Mouse (Mus musculus): ENCODE data around the gene Fam131c. TPM values are rescaled to one million over a fixed set of nuclear protein-coding genes. Genes with fewer than 3 reads are reported as not detected.
A peak's percentile ranks its signal among the peaks of the same experiment; 100 is the strongest.

Gene Fam131c
- total and polyA plus RNA-seq, 3 experiments, result not detected

DNA sequence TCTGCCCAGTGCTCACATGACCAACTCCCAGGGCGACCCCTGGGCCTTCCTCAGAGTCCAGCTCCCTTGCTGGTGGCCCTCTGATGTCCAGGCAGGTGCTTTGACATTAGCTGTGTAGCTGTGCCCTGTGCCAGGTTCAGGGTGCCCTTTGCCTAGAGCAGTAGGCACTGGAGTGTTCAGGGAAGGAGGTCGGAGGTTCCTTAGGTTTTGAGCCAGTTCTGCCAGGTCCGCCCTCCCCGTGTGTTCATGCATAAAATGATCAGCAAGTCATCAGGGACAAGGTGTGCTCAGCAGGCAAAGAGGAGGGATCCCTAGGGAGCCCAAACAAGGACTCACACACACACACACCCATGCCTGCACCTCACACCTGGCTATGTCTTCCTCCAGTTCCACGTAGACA is 15.0 kb upstream of the Fam131c start:
- Histone ChIP-seq H3K79me2 (replicated peaks; ENCODE audit: control insufficient read depth, extremely low read depth, insufficient read depth, poor library complexity, severe bottlenecking) (no peaks in the 10 kb centered on the region), H3K27ac (ENCODE audit: insufficient read depth, low read depth) (no peak overlapping the region), H3K9me3 (replicated peaks; ENCODE audit: low read length) (peaks cover 8% of the 10 kb centered on the region), H3K4me1 (ENCODE audit: control insufficient read depth in 1 of 2, insufficient read depth in 2 of 2) (peaks cover 8 to 19% of the 10 kb centered on the region in 2 experiments; a peak in 3 of 4 replicates), H3K36me3 (replicated peaks in 1 of 2; ENCODE audit: control insufficient read depth in 1 of 2, insufficient read depth in 1 of 2, low read length in 1 of 2) (no peaks in the 10 kb centered on the region), H3K4me2 (ENCODE audit: insufficient read depth, low read depth, poor library complexity, severe bottlenecking) (no peak overlapping the region), H3K9ac (ENCODE audit: insufficient read depth, low read depth) (no peak overlapping the region), H3K27me3 (replicated peaks) (peaks cover 68% of the 10 kb centered on the region), H3K4me3 (replicated peaks in 1 of 3; ENCODE audit: low read depth in 2 of 3, low read length in 2 of 3, poor library complexity in 1 of 3) (no peak overlapping the region)
- dilution Hi-C loops (cut with MboI; ENCODE audit: extremely low pct_ligation_motif_present, extremely low pct_unique_long_range_greater_than_20kb, low sequenced_read_pairs) (no loop called here), in situ Hi-C loops (cut with MboI; ENCODE audit: low pct_ligation_motif_present, low pct_unique_long_range_greater_than_20kb, low sequenced_read_pairs) (no loop called here)
- no peak for DNase-seq (ENCODE audit: extremely low read depth)
- no peak for TF ChIP-seq CHD1 (IDR thresholded peaks at IDR 0.05; ENCODE audit: low read depth, low read length)
- no peak for TF ChIP-seq RCOR1 (conservative IDR thresholded peaks at IDR 0.05; ENCODE audit: low read depth, low read length)
- TF ChIP-seq IRF4 (IDR thresholded peaks at IDR 0.05; ENCODE audit: low read depth, low read length), result no peak
- no peak for TF ChIP-seq BHLHE40 (IDR thresholded peaks at IDR 0.05; ENCODE audit: low read depth, low read length)
- no peak for TF ChIP-seq EP300 (IDR thresholded peaks at IDR 0.05; ENCODE audit: low read length)
- no peak for TF ChIP-seq JUN (IDR thresholded peaks at IDR 0.05; ENCODE audit: insufficient read depth, low read depth, low read length)

DNA sequence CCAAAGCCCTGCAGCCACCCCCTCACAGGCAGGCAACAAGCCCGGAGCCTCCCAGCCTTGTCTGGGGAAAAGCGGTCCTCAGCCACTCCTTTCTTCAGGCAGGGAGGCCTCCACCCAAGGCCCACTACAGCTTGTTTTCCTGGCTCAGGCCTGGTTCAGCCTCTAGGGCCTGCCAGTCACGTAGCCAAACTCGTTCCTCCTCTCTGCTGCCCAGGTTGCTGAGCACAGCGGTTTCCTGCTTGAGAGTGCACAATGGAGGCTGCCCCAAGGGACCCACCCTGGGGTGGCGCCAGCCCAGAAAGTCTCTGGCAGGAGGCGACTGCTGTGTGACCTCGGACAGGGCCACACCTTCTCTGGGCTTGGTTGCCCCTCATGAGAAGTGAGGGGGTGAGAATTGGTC is 14.2 kb upstream of the Fam131c start:
- Histone ChIP-seq H3K4me2 (ENCODE audit: insufficient read depth, low read depth, poor library complexity, severe bottlenecking) (no peak overlapping the region), H3K4me1 (ENCODE audit: control insufficient read depth in 1 of 2, insufficient read depth in 2 of 2) (peaks cover 8 to 19% of the 10 kb centered on the region in 2 experiments; a peak in 3 of 4 replicates), H3K9me3 (replicated peaks; ENCODE audit: low read length) (peaks cover 9% of the 10 kb centered on the region), H3K27me3 (replicated peaks) (peaks cover 65% of the 10 kb centered on the region), H3K27ac (ENCODE audit: insufficient read depth, low read depth) (no peak overlapping the region), H3K36me3 (replicated peaks in 1 of 2; ENCODE audit: control insufficient read depth in 1 of 2, insufficient read depth in 1 of 2, low read length in 1 of 2) (no peaks in the 10 kb centered on the region), H3K9ac (ENCODE audit: insufficient read depth, low read depth) (no peak overlapping the region), H3K4me3 (replicated peaks in 1 of 3; ENCODE audit: low read depth in 2 of 3, low read length in 2 of 3, poor library complexity in 1 of 3) (no peak overlapping the region), H3K79me2 (replicated peaks; ENCODE audit: control insufficient read depth, extremely low read depth, insufficient read depth, poor library complexity, severe bottlenecking) (no peaks in the 10 kb centered on the region)
- in situ Hi-C loops (cut with MboI; ENCODE audit: low pct_ligation_motif_present, low pct_unique_long_range_greater_than_20kb, low sequenced_read_pairs), result no loop called here
- DNase-seq (ENCODE audit: extremely low read depth), result peak; percentile 27
- dilution Hi-C loops (cut with MboI; ENCODE audit: extremely low pct_ligation_motif_present, extremely low pct_unique_long_range_greater_than_20kb, low sequenced_read_pairs), result no loop called here
- TF ChIP-seq POLR2AphosphoS2 (IDR thresholded peaks at IDR 0.05; ENCODE audit: low read depth, low read length) (no peak), MAZ (IDR thresholded peaks at IDR 0.05; ENCODE audit: low read depth, low read length) (no peak), ZC3H11A (IDR thresholded peaks at IDR 0.05; ENCODE audit: low read depth, low read length) (no peak), EP300 (IDR thresholded peaks at IDR 0.05; ENCODE audit: low read length) (no peak), IRF4 (IDR thresholded peaks at IDR 0.05; ENCODE audit: low read depth, low read length) (no peak), USF1 (IDR thresholded peaks at IDR 0.05; ENCODE audit: low read depth, low read length) (no peak), ZKSCAN1 (IDR thresholded peaks at IDR 0.05; ENCODE audit: borderline replicate concordance, low read depth, low read length) (no peak), RCOR1 (conservative IDR thresholded peaks at IDR 0.05; ENCODE audit: low read depth, low read length) (no peak), ETS1 (conservative IDR thresholded peaks at IDR 0.05; ENCODE audit: low read depth, low read length) (no peak), PAX5 (IDR thresholded peaks at IDR 0.05; ENCODE audit: low read length) (no peak)

DNA sequence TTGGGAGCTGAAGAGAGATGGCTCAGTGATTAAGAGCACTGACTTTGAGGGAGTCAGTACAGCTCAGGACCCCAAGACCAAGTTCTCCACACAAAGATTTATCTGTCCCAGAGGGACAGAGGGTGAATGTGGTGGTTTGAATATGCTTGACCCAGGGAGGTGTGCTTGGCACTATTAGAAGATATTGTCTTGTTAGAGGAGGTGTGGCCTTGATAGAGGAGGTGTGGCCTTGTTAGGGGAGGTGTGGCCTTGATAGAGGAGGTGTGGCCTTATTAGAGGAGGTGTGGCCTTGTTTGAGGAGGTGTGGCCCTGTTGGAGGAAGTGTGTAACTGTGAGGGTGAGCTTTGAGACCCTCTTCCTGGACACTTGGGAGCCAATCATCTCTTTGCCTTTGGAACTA is 10.2 kb upstream of the Fam131c start:
- peaks cover 8 to 18% of the 10 kb centered on the region in 2 experiments; a peak in 3 of 4 replicates for H3K4me1 ChIP-seq (ENCODE audit: control insufficient read depth in 1 of 2, insufficient read depth in 2 of 2)
- H3K27me3 ChIP-seq (replicated peaks), result peaks cover 67% of the 10 kb centered on the region
- H3K27ac ChIP-seq (ENCODE audit: insufficient read depth, low read depth), result no peak overlapping the region
- no peak overlapping the region for H3K4me2 ChIP-seq (ENCODE audit: insufficient read depth, low read depth, poor library complexity, severe bottlenecking)
- no peaks in the 10 kb centered on the region for H3K79me2 ChIP-seq (replicated peaks; ENCODE audit: control insufficient read depth, extremely low read depth, insufficient read depth, poor library complexity, severe bottlenecking)
- no peak overlapping the region for H3K9ac ChIP-seq (ENCODE audit: insufficient read depth, low read depth)
- dilution Hi-C loops (cut with MboI; ENCODE audit: extremely low pct_ligation_motif_present, extremely low pct_unique_long_range_greater_than_20kb, low sequenced_read_pairs), result no loop called here
- H3K36me3 ChIP-seq (replicated peaks in 1 of 2; ENCODE audit: control insufficient read depth in 1 of 2, insufficient read depth in 1 of 2, low read length in 1 of 2), result no peaks in the 10 kb centered on the region
- in situ Hi-C loops (cut with MboI; ENCODE audit: low pct_ligation_motif_present, low pct_unique_long_range_greater_than_20kb, low sequenced_read_pairs), result no loop called here
- H3K9me3 ChIP-seq (replicated peaks; ENCODE audit: low read length), result peaks cover 9% of the 10 kb centered on the region
- no peak for DNase-seq (ENCODE audit: extremely low read depth)
- TF ChIP-seq IRF4 (IDR thresholded peaks at IDR 0.05; ENCODE audit: low read depth, low read length) (no peak), MAFK (IDR thresholded peaks at IDR 0.05; ENCODE audit: insufficient replicate concordance, low read length) (no peak), ZKSCAN1 (IDR thresholded peaks at IDR 0.05; ENCODE audit: borderline replicate concordance, low read depth, low read length) (no peak), USF2 (conservative IDR thresholded peaks at IDR 0.05; ENCODE audit: low read depth, low read length) (no peak)
- no peak overlapping the region for H3K4me3 ChIP-seq (replicated peaks in 1 of 3; ENCODE audit: low read depth in 2 of 3, low read length in 2 of 3, poor library complexity in 1 of 3)

Data from CH12.LX (cell line).